Mouse (Mus musculus): ENCODE results near the gene Grin2c. TPM values are rescaled to one million over a fixed set of nuclear protein-coding genes. Genes with fewer than 3 reads are reported as not detected.

Gene Grin2c
- polyA plus RNA-seq (2021), result not detected

DNA sequence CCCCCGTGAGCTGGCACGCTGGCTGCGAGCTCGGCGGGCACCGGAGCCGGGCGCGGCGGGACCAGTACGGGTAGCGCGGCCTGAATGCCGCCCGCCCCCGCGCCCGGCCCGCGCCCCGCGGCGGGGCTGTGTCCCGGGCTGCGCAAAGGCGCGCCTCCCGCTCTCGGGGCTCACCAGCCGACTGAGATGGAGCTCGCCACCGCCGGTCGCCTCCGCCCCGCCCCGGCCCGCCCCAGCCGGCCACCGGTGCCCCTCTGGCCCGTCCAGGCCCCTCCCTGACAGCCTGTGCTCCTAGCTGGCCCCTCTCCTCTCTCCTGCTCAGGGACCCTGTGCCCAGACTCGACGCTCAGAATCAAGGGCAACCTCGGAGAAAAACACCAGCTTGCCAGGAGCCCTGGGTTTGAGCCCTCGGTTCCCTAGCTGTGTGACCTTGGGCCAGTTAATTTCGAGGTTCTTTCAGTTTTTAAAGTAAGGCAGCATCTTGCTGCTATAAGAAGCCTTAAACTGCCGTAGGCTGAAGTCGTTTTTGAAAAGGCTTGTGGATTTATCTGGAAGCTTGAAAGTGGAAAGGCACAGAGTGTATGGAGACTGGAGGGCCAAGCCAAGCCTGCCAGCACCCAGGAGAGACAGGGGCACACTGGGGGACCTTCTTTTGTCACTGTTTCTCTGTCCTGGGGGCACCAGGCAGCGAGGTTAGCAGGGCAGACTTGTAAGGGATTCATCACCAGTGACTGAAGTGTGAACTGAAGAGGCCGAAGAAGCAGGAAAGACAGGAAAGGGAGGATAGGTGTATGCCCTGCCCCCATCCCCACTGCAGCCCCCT lies at the start of gene Grin2c:
Gene Grin2c, minus strand, starts transcription at position 183 of the 823 bp plus-strand sequence.
- ChIA-PET CTCF (interaction anchor here (0.9 to 1.7 kb wide), 2 partner anchors 65 to 79 kb away, joined by 3 to 7 read pairs; no protein-coding TSS in a partner anchor), POLR2A (interaction anchor here (1.5 kb wide), 1 partner anchor 9 kb away, joined by 3 read pairs; the partner anchor contains the start of gene Fdxr)
- no peak for TF ChIP-seq CTCF (IDR thresholded peaks at IDR 0.05)
- H3K27me3 ChIP-seq, result peaks cover 43% of the 10 kb centered on the region
- in situ Hi-C loops (cut with MboI; ENCODE audit: low pct_unique_long_range_greater_than_20kb), result no loop called here
- ATAC-seq (no peak), DNase-seq (ENCODE audit: low read depth, low spot score) (no peak)

DNA sequence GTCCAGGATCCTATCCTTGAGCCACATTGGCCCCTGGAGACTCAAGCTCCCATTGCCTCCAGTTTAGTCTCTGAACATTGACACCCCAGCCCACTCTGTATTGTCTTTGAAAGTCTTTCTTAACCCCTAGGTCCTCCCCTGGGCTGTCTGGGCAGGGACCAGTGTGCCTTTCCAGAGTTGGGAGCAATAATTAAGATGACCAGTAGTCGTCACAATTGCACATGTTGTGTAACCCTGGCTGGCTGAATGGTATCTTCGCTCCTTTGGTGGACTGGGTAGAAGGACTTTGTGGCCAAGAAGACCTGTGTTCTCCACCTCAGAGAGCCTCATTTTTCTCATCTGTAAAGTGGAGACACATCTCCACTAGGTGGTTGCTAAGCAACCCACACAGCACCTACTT lies 47.2 kb upstream of the Grin2c start:
- H3K27me3 ChIP-seq, result peaks cover 60% of the 10 kb centered on the region
- ChIA-PET POLR2A (interaction anchor here (0.7 kb wide), 1 partner anchor 745 kb away, joined by 3 read pairs; no protein-coding TSS in a partner anchor), CTCF (no interaction called here)
- TF ChIP-seq CTCF (IDR thresholded peaks at IDR 0.05), result no peak
- in situ Hi-C loops (cut with MboI; ENCODE audit: low pct_unique_long_range_greater_than_20kb), result no loop called here
- no peak for ATAC-seq
- no peak for DNase-seq (ENCODE audit: low read depth, low spot score)

DNA sequence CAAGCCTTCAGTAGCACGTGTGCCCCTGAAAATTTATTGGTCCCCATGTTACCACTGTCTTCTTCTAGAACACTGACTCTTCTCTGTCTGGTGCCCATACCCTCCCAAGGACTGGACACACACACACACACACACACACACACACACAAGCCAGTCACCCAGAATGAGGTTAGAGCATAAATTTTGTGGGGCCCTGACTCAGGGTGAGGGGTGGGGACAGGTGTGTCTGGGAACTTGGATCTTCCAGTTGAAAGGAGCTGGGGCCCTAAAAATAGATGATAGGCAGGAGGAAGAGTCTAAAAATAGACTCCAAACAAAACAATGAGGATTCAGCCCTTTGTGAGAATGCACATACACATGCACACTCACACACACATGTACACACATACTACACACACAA lies 41.7 kb upstream of the Grin2c start:
- in situ Hi-C loops (cut with MboI; ENCODE audit: low pct_unique_long_range_greater_than_20kb), result no loop called here
- DNase-seq (ENCODE audit: low read depth, low spot score) (no peak), ATAC-seq (no peak)
- POLR2A ChIA-PET, result no interaction called here
- CTCF ChIA-PET, result interaction anchor here (1.3 kb wide), 1 partner anchor 25 kb away, joined by 4 read pairs; the partner anchor contains the start of gene Otop3
- TF ChIP-seq CTCF (IDR thresholded peaks at IDR 0.05), result no peak
- H3K27me3 ChIP-seq, result peaks cover 15% of the 10 kb centered on the region

DNA sequence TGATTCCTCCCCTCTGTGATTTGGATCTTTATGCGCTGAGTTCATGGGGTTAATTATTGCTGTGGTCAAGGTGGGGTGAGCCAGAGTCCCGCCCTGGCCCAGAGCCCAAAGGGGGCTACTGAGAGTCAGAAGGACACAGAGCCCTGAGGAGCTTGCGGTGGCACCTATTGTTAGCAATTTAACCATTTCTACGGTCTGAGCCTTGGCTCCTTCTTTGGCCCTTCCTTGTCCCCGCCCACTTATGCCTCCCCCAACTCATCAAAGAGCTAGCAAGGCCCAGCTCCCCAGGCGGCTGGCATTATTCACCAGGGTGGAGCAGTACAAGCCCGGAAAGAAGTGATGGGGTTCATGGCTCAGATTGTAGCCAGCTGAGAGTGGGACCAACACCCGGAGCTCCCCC lies 39.8 kb upstream of the Grin2c start, which contains the start of gene Otop2:
Gene Otop2, plus strand, starts transcription at position 301 of the 400 bp plus-strand sequence.
- in situ Hi-C loops (cut with MboI; ENCODE audit: low pct_unique_long_range_greater_than_20kb), result no loop called here
- no peak for DNase-seq (ENCODE audit: low read depth, low spot score)
- ChIA-PET POLR2A (no interaction called here), CTCF (no interaction called here)
- no peak for TF ChIP-seq CTCF (IDR thresholded peaks at IDR 0.05)
- H3K27me3 ChIP-seq, result no peaks in the 10 kb centered on the region
- no peak for ATAC-seq

DNA sequence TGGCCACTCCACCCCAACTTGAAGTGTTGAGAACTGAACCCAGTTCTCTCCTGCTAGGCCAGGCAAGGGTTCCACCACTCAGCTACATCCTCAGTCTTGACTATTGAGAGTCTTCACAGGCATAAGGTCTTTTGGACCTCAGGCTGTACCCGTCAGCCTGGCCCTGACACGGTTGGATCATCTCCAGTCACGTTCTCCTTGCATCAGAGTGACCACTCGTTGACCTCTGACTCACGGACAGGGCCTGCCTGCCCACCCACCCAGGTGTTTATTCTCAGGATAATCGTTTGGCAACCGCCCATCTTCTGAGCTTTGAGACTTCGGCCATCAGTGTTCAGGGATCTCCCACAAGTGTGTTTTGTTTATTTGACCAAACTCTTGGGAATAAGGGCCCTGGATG lies 36.1 kb upstream of the Grin2c start:
- CTCF ChIA-PET, result no interaction called here
- no peak for ATAC-seq
- POLR2A ChIA-PET, result no interaction called here
- in situ Hi-C loops (cut with MboI; ENCODE audit: low pct_unique_long_range_greater_than_20kb), result no loop called here
- no peaks in the 10 kb centered on the region for H3K27me3 ChIP-seq
- no peak for TF ChIP-seq CTCF (IDR thresholded peaks at IDR 0.05)
- DNase-seq (ENCODE audit: low read depth, low spot score), result no peak

DNA sequence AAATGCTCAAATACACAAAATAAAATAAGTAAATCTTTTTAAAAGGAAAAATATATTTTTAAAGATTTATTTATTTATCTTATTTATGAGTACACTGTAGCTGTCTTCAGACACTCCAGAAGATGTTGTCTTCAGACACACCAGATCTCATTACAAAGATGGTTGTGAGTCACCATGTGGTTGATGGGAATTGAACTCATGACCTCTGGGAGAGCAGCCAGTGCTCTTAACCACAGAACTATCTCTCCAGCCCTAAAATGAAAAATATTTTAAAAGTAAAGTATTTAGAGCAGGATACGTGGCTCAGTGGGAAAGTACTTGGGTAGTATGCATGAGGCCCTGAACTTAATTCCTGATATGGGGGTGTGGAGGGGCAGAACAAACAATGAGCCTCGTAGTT lies 34.3 kb upstream of the Grin2c start:
- in situ Hi-C loops (cut with MboI; ENCODE audit: low pct_unique_long_range_greater_than_20kb), result no loop called here
- no peak for ATAC-seq
- H3K27me3 ChIP-seq, result peaks cover 11% of the 10 kb centered on the region
- no peak for TF ChIP-seq CTCF (IDR thresholded peaks at IDR 0.05)
- ChIA-PET POLR2A (no interaction called here), CTCF (no interaction called here)
- no peak for DNase-seq (ENCODE audit: low read depth, low spot score)

DNA sequence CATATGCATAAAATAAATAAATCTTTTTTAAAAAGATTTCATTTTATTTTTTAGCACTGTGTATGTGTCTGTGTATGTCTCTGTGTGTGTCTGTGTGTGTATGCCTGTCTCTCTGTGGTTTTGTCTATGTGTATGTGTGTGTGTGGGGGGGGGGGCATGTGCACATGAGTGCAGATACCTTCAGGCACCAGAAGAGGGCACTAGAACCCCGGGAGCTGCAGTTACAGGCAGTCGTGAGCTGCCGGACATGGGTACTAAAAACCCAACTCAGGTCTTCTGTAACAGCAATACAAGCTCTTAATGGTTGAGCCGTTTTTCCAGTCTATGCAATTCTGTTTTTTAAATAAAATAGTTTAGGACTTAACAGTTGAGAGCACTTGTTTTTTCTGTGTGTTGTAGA lies 33.7 kb upstream of the Grin2c start:
- TF ChIP-seq CTCF (IDR thresholded peaks at IDR 0.05), result no peak
- ATAC-seq, result no peak
- in situ Hi-C loops (cut with MboI; ENCODE audit: low pct_unique_long_range_greater_than_20kb), result no loop called here
- CTCF ChIA-PET, result no interaction called here
- POLR2A ChIA-PET, result no interaction called here
- H3K27me3 ChIP-seq, result peaks cover 11% of the 10 kb centered on the region
- DNase-seq (ENCODE audit: low read depth, low spot score), result no peak

DNA sequence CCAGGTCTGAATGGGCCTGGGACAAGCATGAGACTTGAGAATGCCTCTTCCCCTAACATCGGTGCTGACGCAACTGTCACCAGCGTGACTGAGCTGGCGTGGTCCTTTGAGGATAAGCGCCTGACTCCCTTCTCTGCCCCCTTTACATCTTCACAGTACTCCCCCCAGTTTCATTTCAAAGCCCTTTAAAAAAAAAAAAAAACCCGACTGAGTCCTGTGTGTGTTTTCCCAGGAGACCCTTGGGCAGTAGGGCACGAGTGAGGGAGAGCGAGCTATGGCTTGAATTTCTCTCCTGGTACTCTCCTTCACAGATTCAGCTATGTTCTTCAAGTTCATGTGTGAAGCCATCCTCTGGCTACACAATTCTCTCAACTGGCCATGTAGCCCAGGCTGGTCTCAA lies 31.1 kb upstream of the Grin2c start:
- ChIA-PET CTCF (no interaction called here), POLR2A (no interaction called here)
- in situ Hi-C loops (cut with MboI; ENCODE audit: low pct_unique_long_range_greater_than_20kb), result no loop called here
- ATAC-seq (no peak), DNase-seq (ENCODE audit: low read depth, low spot score) (no peak)
- peaks cover 11% of the 10 kb centered on the region for H3K27me3 ChIP-seq
- no peak for TF ChIP-seq CTCF (IDR thresholded peaks at IDR 0.05)

DNA sequence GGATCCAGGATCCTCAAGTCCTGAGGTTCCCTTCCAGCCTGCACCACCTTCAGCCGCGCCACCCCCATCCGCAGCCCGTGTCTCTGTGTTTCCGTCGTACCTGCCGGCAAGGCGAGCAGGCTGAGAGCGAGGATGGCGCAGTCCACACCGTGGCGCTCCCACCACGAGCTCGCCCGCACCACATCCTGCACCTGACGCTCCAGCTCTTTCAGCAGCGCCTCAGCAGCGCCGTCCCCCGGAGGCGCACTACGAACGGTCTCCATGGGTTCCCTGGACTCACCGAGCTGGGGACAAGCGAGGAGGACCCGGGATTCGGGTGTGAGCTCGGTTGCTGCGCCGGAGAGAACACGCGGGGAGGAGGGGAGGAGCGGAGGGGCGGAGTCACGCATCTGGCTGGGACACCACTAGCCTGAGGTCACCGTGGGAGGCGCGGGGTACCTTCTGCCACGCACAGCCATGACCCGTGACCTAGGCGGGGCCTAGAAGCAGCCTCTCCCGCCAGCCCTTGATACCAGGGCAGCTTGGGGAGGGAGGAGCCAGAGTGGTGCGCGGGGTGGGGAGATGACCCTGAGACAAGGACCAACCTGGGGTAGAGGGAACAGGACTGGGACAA lies 30.3 kb upstream of the Grin2c start, which contains the start of gene Fads6:
Gene Fads6, minus strand, starts transcription at position 450 of the 613 bp plus-strand sequence.
- H3K27me3 ChIP-seq, result peaks cover 11% of the 10 kb centered on the region
- TF ChIP-seq CTCF (IDR thresholded peaks at IDR 0.05), result no peak
- ChIA-PET CTCF (no interaction called here), POLR2A (no interaction called here)
- DNase-seq (ENCODE audit: low read depth, low spot score) (no peak), ATAC-seq (no peak)
- in situ Hi-C loops (cut with MboI; ENCODE audit: low pct_unique_long_range_greater_than_20kb), result no loop called here

DNA sequence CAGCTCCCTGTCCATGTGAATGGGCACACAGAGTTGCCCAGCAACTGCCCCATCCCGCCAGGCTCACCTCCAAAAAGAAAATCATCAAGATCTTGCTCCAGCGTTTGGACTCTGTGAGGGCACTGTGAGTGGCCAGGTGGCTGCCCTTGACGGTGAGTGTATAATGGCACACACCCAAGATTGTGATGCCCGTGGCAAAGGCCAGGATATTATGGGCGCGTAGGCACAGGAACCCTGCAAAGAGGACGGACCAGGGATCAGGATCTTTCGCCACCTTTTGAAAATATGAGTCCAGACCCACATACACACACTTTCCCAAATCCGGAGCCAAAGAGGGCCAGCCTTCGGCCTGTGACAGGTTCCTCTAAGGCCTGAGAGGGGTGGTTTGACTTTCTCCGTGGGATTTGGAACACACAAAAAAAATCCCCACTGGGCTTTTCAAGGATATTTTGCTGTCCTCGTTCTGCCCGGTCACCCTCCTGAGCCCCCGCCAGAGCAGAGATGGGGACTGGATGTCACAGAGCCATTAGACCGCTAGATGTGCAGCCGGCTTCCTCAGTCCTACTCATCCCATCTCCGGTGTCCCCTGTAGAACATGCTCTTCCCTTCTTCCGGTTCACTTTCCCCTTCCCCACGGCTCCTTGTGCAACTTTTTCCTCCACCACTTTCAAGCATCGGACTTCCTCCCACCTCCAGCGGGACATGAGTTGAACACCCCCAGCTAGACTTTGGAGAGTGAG lies 29.6 kb upstream of the Grin2c start:
- ChIA-PET POLR2A (no interaction called here), CTCF (no interaction called here)
- peaks cover 11% of the 10 kb centered on the region for H3K27me3 ChIP-seq
- DNase-seq (ENCODE audit: low read depth, low spot score), result no peak
- in situ Hi-C loops (cut with MboI; ENCODE audit: low pct_unique_long_range_greater_than_20kb), result no loop called here
- TF ChIP-seq CTCF (IDR thresholded peaks at IDR 0.05), result no peak
- no peak for ATAC-seq

DNA sequence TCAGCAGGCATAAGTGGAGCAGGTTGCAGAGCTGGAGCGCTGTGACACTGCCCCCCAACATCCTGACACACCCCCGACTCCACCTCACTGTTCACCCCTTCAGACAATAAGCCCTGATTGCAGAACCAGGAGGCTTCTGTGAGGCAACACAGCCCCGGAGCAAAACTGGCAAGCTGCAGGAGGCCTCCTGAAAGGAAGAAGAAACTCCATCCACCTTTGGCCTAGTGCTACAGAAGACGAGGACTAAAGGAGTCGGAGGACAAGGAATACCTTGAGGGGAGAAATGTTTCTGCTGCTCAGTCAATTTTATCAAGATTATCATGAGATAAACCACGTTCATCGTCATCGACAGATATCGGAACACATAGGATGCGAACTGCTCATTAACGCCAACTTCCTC lies 28.9 kb upstream of the Grin2c start:
- ATAC-seq (no peak), DNase-seq (ENCODE audit: low read depth, low spot score) (no peak)
- H3K27me3 ChIP-seq, result peaks cover 11% of the 10 kb centered on the region
- CTCF ChIA-PET, result no interaction called here
- no peak for TF ChIP-seq CTCF (IDR thresholded peaks at IDR 0.05)
- in situ Hi-C loops (cut with MboI; ENCODE audit: low pct_unique_long_range_greater_than_20kb), result no loop called here
- POLR2A ChIA-PET, result no interaction called here
